Mouse (Mus musculus) midbrain, postnatal 0 days (tissue): ENCODE measurements around the gene Ankrd11. TPM values are rescaled to one million over a fixed set of nuclear protein-coding genes. Genes with fewer than 3 reads are reported as not detected.
A peak's percentile ranks its signal among the peaks of the same experiment; 100 is the strongest.

Source experiments
- ATAC-seq: fragments of 200-750 bp; cut with Nextera tagmentation; 2 replicates; pipeline ENCODE4 v1.8.0; 2017; ENCODE audit warnings: moderate number of reproducible peaks, mild to moderate bottlenecking, moderate TSS enrichment, moderate library complexity; ENCODE audit not compliant: low FRiP score
- DNase-seq: peaks from one replicate; pipeline ENCODE4 v3.0.0-alpha.2; 2015; ENCODE audit warnings: low spot score
- H3K27ac ChIP-seq: fragments of 300-500 bp; sonication (generic); 2 replicates; pipeline ENCODE4 v1.5.1; 2014; ENCODE audit warnings: low read depth, mild to moderate bottlenecking, low read length, mixed read lengths
- H3K27me3 ChIP-seq: fragments of 300-500 bp; sonication (generic); 2 replicates; pipeline ENCODE4 v1.6.1; 2014; ENCODE audit warnings: low read length, control low read depth, mixed read lengths; ENCODE audit not compliant: insufficient read depth
- H3K36me3 ChIP-seq: fragments of 300-500 bp; sonication (generic); 2 replicates; pipeline ENCODE4 v1.6.1; 2014; ENCODE audit warnings: low read length, control low read depth, mixed read lengths; ENCODE audit not compliant: insufficient read depth
- H3K4me1 ChIP-seq: fragments of 300-500 bp; sonication (generic); 2 replicates; pipeline ENCODE4 v1.6.1; 2014; ENCODE audit warnings: mild to moderate bottlenecking, control low read depth, antibody characterized with exemption, low read length, mixed read lengths; ENCODE audit not compliant: insufficient read depth
- H3K4me2 ChIP-seq: fragments of 300-500 bp; sonication (generic); 2 replicates; pipeline ENCODE4 v1.6.1; 2014; ENCODE audit warnings: low read depth, mild to moderate bottlenecking, low read length, mixed read lengths; ENCODE audit not compliant: poor library complexity, severe bottlenecking
- H3K4me3 ChIP-seq: fragments of 300-500 bp; sonication (generic); 2 replicates; pipeline ENCODE4 v1.5.1; 2014; ENCODE audit warnings: low read depth, mild to moderate bottlenecking, low read length, moderate library complexity
- H3K9ac ChIP-seq: fragments of 300-500 bp; sonication (generic); replicated peaks from 2 replicates; pipeline ENCODE4 v1.6.1; 2014; ENCODE audit warnings: mild to moderate bottlenecking, low read length, moderate library complexity, mixed read lengths; ENCODE audit not compliant: poor library complexity, severe bottlenecking
- H3K9me3 ChIP-seq: fragments of 300-500 bp; sonication (generic); 2 replicates; pipeline ENCODE4 v1.6.1; 2016; ENCODE audit warnings: low read length, control low read depth
- CTCF ChIP-seq: IDR thresholded peaks from 2 replicates; pipeline ENCODE4 v1.5.1; 2016; ENCODE audit warnings: antibody characterized with exemption, mild to moderate bottlenecking
- WGBS: fragments of 180-500 bp; shearing (Covaris S2); extraction: QIAGEN DNeasy Blood & Tissue Kit; methylation state at CpG from one replicate; pipeline ENCODE4 v1.1.7; 2014; 5-methylcytosine and 5-hydroxymethylcytosine counted together
- polyA plus RNA-seq: library from polyadenylated mRNA; unstranded; fragments of >200 nt; fragmentation: Nextera tagmentation; extraction: Ambion mirVana; gene quantifications from 2 replicates; pipeline ENCODE4 v1.2.1, GENCODE M21; 2015
- total RNA-seq: library from RNA; depleted of rRNA; stranded (reverse); fragments of >200 nt; gene quantifications from 2 replicates; pipeline ENCODE4 v1.2.3, GENCODE M21; 2014

The Ankrd11 gene
- total and polyA plus RNA-seq, 2 experiments from 2014 or later = 78.7 to 98.3 TPM

- ATAC-seq = no peak
- Histone ChIP-seq H3K9me3 (no peaks in the 10 kb centered on the region), H3K4me3 (no peak overlapping the region), H3K4me1 (0 out of 2 replicates have a peak, but pooled peaks cover 6% of the 10 kb centered on the region), H3K27ac (no peak overlapping the region), H3K9ac (no peak overlapping the region), H3K27me3 (peaks cover 4% of the 10 kb centered on the region; the same call in 1 of the 2 replicates), H3K4me2 (no peak overlapping the region), H3K36me3 (no peaks in the 10 kb centered on the region)
- no peak for DNase-seq
- WGBS = 60% methylated on average over 1 of the region's 1 CpGs
- TF ChIP-seq CTCF = no peak
Measured at GRCm38 (mm10) chr8:122852546-122852905, 189.6 kb downstream of the Ankrd11 start.

- 0 out of 2 replicates have a peak, but pooled peaks cover 6% of the 10 kb centered on the region for H3K4me1 ChIP-seq
- WGBS = 84% methylated on average over 12 of the region's 12 CpGs
- no peak overlapping the region for H3K9ac ChIP-seq
- TF ChIP-seq CTCF = no peak
- ATAC-seq (no peak), DNase-seq (no peak)
- H3K9me3 ChIP-seq = no peaks in the 10 kb centered on the region
- H3K27me3 ChIP-seq = peaks cover 4% of the 10 kb centered on the region; the same call in 1 of the 2 replicates
- H3K27ac ChIP-seq = no peak overlapping the region
- no peaks in the 10 kb centered on the region for H3K36me3 ChIP-seq
- H3K4me3 ChIP-seq = no peak overlapping the region
- H3K4me2 ChIP-seq = no peak overlapping the region
Measured at GRCm38 (mm10) chr8:122851692-122852545, 190.2 kb downstream of the Ankrd11 start.

GRCm38 (mm10) chr8:122850641-122851240 lies 191.3 kb downstream of the Ankrd11 start:
- Histone ChIP-seq H3K4me3 (no peak overlapping the region), H3K36me3 (no peaks in the 10 kb centered on the region), H3K9me3 (no peaks in the 10 kb centered on the region), H3K27ac (no peak overlapping the region), H3K27me3 (peaks cover 4% of the 10 kb centered on the region; the same call in 1 of the 2 replicates), H3K9ac (no peak overlapping the region), H3K4me1 (0 out of 2 replicates have a peak, but pooled peaks cover 6% of the 10 kb centered on the region), H3K4me2 (no peak overlapping the region)
- no peak for TF ChIP-seq CTCF
- ATAC-seq (no peak), DNase-seq (no peak)
- WGBS = 54% methylated on average over 3 of the region's 3 CpGs

GRCm38 (mm10) chr8:122849152-122849910 lies 192.7 kb downstream of the Ankrd11 start:
- DNase-seq (no peak), ATAC-seq (no peak)
- Histone ChIP-seq H3K27ac (no peak overlapping the region), H3K27me3 (peaks cover 1% of the 10 kb centered on the region; the same call in 1 of the 2 replicates), H3K36me3 (no peaks in the 10 kb centered on the region), H3K4me2 (no peak overlapping the region), H3K9ac (no peak overlapping the region), H3K4me1 (0 out of 2 replicates have a peak, but pooled peaks cover 6% of the 10 kb centered on the region), H3K4me3 (no peak overlapping the region), H3K9me3 (no peaks in the 10 kb centered on the region)
- no peak for TF ChIP-seq CTCF
- WGBS = 73% methylated on average over 11 of the region's 11 CpGs

GRCm38 (mm10) chr8:122847829-122848561 lies 194.1 kb downstream of the Ankrd11 start, which contains the start of gene Cdh15:
Gene Cdh15, plus strand, starts transcription at chr8:122847966.
- ATAC-seq (peak; percentile 73), DNase-seq (peak; percentile 72)
- 16% methylated on average over 16 of the region's 18 CpGs for WGBS
- TF ChIP-seq CTCF = no peak
- Histone ChIP-seq H3K4me3 (no peak within 1 kb of the TSS), H3K36me3 (no peaks in the 10 kb centered on the region), H3K4me2 (peak within 1 kb of the TSS; percentile 30; the same call in 1 of the 2 replicates), H3K4me1 (no peaks in the 10 kb centered on the region), H3K27ac (no peak within 1 kb of the TSS), H3K9ac (peak within 1 kb of the TSS; percentile 20; the same call in 1 of the 2 replicates), H3K27me3 (no peaks in the 10 kb centered on the region), H3K9me3 (no peaks in the 10 kb centered on the region)
